Mouse (Mus musculus): ENCODE measurements around the gene Tmem220. TPM values are rescaled to one million over a fixed set of nuclear protein-coding genes. Genes with fewer than 3 reads are reported as not detected.

The Tmem220 gene
- polyA plus RNA-seq (2016; fragmentation: Nextera tagmentation; extraction: Ambion mirVana): 0.69 and 1.2 TPM in 2 replicates

DNA sequence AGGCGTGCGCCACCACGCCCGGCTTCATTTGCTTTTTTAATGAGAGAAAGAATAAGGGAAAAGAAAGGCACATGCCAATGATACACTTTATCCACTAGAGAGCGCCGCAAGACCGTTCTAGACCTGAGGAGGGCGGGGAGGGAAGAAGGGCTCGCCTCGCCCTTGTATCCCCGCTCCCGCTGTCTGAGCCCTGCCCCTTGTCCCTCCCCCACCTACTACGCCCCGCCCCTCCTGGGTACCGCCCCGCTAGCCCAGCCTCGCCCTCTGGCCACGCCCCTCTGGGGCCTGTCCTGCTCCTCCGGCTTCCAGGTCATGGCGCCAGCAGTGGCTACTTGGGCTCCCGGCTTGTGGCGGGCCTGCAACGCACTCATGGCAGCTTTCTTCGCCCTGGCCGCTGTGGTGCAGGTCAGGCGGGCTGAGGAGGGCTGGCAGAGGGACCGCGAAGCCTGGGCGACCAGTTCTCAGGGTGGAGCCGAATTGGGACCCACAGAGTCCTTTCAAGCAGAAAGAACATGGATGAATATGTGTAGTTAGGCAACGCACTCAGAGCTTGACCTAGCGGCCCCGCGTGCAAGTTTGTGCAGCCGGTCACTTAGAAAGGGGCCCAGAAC lies at the start of gene Tmem220:
Gene Tmem220 (plus strand): TSS at position 288 of the 611 bp plus-strand sequence.
- H3K4me3 ChIP-seq: peak within 1 kb of the TSS; percentile 64
- no peaks in the 10 kb centered on the region for H3K36me3 ChIP-seq (replicated peaks)
- peak; percentile 98 for DNase-seq (ENCODE audit: low spot score)
- 2% methylated on average over 35 of the region's 35 CpGs for WGBS
- peak within 1 kb of the TSS; percentile 87 for H3K27ac ChIP-seq (replicated peaks)
- H3K9me3 ChIP-seq: no peaks in the 10 kb centered on the region
- H3K27me3 ChIP-seq (replicated peaks; ENCODE audit: low read depth, poor library complexity, severe bottlenecking): peaks cover 21% of the 10 kb centered on the region
- H3K4me1 ChIP-seq: peaks cover 12% of the 10 kb centered on the region

DNA sequence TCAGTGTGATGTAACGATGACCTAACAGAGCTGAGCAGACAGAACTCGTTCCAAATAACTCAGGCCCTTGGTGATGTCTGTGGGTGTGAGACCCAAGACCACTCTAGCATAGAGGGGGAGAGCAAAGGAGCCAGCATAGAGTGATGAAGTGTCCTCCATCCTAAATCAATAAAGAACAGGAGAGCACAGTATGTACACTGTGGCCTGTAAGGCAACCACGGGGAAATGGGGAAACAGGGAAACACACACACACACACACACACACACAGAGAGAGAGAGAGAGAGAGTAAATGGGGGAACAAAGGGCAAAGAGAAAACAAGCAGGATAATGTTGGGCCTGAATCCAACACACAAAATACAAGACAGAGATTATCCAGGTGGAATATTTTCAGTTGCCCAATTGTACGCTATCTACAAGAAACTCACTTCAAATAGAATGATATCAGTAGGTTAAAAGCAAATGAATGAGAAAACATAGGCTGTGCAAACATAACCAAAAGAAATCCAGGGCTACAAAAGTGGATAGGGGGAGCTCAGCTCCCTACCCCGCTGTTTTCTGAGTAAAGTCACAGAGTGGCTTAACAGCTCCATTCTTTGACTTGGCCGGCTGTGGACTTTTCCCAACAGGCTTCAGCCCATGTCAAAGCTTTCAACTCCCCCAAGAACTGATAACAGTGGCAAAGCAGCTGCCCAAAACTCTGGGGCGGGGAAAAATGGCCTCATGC lies 49.2 kb upstream of the Tmem220 start:
- DNase-seq (ENCODE audit: low spot score): no peak
- WGBS: 91% methylated on average over 7 of the region's 7 CpGs
- no peak overlapping the region for H3K4me3 ChIP-seq

DNA sequence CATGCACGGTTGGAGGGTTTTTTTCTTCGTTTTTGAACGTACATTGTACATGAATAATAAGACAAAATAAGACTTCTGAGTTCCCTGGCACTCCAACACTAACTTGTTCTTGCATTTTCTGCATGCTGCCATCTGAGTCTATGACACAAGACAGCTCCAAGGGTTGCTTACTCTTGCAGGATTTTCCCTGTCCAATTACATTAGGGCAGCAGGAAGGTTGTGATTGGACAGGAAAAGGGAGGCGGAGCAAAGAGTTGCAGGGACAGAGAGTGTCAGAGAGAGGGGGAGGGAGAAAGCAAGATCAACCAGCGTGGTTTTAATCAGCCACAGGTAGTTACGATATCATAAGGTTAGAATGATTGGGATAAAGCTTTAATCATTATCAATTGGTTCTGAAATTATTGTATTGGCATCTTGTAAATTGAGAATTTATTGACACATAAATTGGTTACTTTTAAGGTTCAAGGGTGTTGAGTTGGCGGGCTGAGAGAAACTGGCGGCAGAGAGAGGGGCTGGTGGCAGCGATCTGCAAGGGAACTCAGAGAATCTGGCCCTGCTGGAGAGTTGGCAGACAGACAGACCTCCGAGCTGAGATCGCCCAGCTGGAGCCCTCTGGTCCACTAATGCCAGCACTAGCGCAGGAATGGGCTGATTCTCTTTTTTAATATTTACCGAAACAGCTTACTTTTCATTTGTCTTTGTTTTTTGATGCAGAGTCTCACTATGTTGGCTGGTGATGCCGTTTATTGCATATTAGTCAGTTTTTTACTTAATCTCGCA lies 43.4 kb upstream of the Tmem220 start:
- H3K36me3 ChIP-seq (replicated peaks): no peaks in the 10 kb centered on the region
- peak; percentile 16 for DNase-seq (ENCODE audit: low spot score)

More for the DNA sequence above, 49.2 kb upstream of the Tmem220 start:
- H3K27me3 ChIP-seq (replicated peaks; ENCODE audit: low read depth, poor library complexity, severe bottlenecking): no peaks in the 10 kb centered on the region
- no peak overlapping the region for H3K27ac ChIP-seq (replicated peaks)
- H3K36me3 ChIP-seq (replicated peaks): no peaks in the 10 kb centered on the region
- H3K9me3 ChIP-seq: peaks cover 10% of the 10 kb centered on the region
- H3K4me1 ChIP-seq: no peaks in the 10 kb centered on the region

DNA sequence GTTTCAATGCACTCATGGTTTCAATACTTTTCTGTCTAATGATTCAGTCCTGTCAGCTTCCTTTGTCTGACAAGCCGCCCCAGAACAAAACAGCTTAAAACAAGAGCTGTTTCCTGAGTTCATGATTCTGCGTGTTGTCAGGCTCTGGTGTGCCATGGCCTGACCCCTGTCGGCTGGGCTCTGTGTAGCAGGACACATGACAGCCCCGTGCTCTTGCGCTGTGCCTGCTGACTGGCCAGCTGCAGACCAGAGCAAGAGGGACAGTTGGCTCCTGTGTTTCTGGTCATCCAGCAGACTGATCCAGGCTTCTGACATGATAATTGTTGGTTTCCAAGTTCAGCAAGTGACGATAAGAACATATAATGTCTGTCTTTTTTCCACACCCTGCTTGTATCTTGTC lies 42.2 kb upstream of the Tmem220 start:
- WGBS: 43% methylated on average over 6 of the region's 6 CpGs
- DNase-seq (ENCODE audit: low spot score): peak; percentile 69
- Histone ChIP-seq H3K27me3 (replicated peaks; ENCODE audit: low read depth, poor library complexity, severe bottlenecking) (no peaks in the 10 kb centered on the region), H3K27ac (replicated peaks) (0 out of 2 replicates have a peak overlapping the region, but pooled peaks have one; percentile 25), H3K4me1 (peaks cover 27% of the 10 kb centered on the region), H3K4me3 (no peak overlapping the region), H3K9me3 (no peaks in the 10 kb centered on the region), H3K36me3 (replicated peaks) (no peaks in the 10 kb centered on the region)

More for the DNA sequence above, 43.4 kb upstream of the Tmem220 start:
- Histone ChIP-seq H3K4me3 (no peak overlapping the region), H3K27me3 (replicated peaks; ENCODE audit: low read depth, poor library complexity, severe bottlenecking) (no peaks in the 10 kb centered on the region), H3K27ac (replicated peaks) (no peak overlapping the region), H3K9me3 (no peaks in the 10 kb centered on the region), H3K4me1 (peaks cover 27% of the 10 kb centered on the region)
- 80% methylated on average over 15 of the region's 15 CpGs for WGBS

DNA sequence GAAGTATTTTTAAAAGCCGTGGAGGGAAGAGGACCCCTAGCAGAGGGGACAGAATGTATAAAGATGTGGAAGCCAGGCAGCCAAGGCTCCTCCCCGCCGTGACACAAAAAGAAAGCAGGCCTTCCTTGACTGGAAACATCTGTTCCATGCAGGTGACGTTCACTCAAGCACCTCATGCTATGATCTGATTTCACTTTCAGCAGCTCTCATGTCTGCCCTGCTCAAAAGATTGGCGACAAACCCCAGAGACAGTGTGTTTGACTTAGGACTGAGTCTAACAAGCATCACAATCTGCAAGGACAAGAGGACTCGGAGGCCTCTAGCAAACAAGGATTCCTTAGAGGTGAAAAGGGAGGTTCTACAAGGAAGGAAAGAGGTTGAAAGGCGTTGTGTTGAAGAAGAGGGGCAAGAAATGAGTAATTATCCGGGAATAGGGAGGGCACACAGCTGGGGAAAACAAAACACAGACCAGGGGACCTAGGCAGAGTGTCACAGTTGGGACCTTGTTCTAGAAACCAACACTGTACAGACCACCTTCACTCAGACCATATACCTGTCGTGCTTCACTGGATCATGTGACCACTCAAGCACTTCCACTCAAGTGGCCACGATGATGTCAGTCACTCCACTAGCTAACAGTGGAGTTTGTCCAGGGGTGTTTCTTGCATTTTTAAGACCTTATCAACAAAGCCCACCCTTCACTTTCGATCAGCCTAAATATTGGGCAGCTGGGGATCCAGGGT lies 41.4 kb upstream of the Tmem220 start:
- peak; percentile 45 for DNase-seq (ENCODE audit: low spot score)
- H3K36me3 ChIP-seq (replicated peaks): no peaks in the 10 kb centered on the region
- H3K27ac ChIP-seq (replicated peaks): peak overlapping the region; percentile 83

GRCm38 (mm10) chr11:66984165-66985135 lies 40.5 kb upstream of the Tmem220 start:
- Histone ChIP-seq H3K36me3 (replicated peaks) (no peaks in the 10 kb centered on the region), H3K27me3 (replicated peaks; ENCODE audit: low read depth, poor library complexity, severe bottlenecking) (no peaks in the 10 kb centered on the region), H3K27ac (replicated peaks) (peak overlapping the region; percentile 83), H3K4me3 (peak overlapping the region; percentile 55), H3K9me3 (no peaks in the 10 kb centered on the region), H3K4me1 (peaks cover 32% of the 10 kb centered on the region)
- peak; percentile 85 for DNase-seq (ENCODE audit: low spot score)
- 4% methylated on average over 28 of the region's 28 CpGs for WGBS

More for the DNA sequence above, 41.4 kb upstream of the Tmem220 start:
- Histone ChIP-seq H3K4me3 (no peak overlapping the region), H3K27me3 (replicated peaks; ENCODE audit: low read depth, poor library complexity, severe bottlenecking) (no peaks in the 10 kb centered on the region), H3K9me3 (no peaks in the 10 kb centered on the region), H3K4me1 (peaks cover 32% of the 10 kb centered on the region)
- 57% methylated on average over 11 of the region's 11 CpGs for WGBS

DNA sequence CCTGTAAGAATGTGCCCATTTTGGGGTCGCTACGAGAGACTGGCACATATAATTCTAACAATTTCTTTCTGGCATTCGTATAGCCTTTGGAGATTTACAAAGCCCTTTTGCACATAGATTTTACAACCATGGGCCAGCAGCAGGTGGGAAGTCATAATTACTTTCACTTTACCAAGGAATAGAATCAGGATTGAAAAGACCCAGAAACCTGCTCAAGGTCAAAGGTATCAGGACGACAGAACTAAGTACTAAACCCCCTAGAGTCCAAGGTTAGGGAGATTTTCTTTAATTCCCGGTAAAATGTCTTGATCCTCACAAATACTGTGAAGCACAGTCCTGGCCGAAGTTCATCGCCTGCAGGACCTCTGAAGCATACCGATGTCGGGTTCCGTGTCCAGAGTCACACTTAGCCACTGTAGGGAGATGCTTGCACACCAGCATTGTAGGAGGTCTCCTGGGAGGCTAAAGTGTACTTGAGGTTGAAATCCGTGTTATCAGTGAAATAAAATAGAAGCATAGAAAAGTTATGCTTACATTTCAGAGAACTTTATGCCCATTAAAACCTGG lies 39.7 kb upstream of the Tmem220 start:
- DNase-seq (ENCODE audit: low spot score): no peak
- Histone ChIP-seq H3K4me1 (peaks cover 32% of the 10 kb centered on the region), H3K27ac (replicated peaks) (peak overlapping the region; percentile 83), H3K36me3 (replicated peaks) (no peaks in the 10 kb centered on the region), H3K4me3 (peak overlapping the region; percentile 55), H3K27me3 (replicated peaks; ENCODE audit: low read depth, poor library complexity, severe bottlenecking) (no peaks in the 10 kb centered on the region), H3K9me3 (no peaks in the 10 kb centered on the region)
- 44% methylated on average over 11 of the region's 11 CpGs for WGBS

- no peak overlapping the region for H3K4me3 ChIP-seq
- no peak overlapping the region for H3K27ac ChIP-seq (replicated peaks)
- 74% methylated on average over 2 of the region's 2 CpGs for WGBS
These were observed 32.8 kb upstream of the Tmem220 start for GRCm38 (mm10) chr11:66992150-66992549.

GRCm38 (mm10) chr11:66993674-66994073 lies 31.3 kb upstream of the Tmem220 start:
- Histone ChIP-seq H3K36me3 (replicated peaks) (no peaks in the 10 kb centered on the region), H3K9me3 (no peaks in the 10 kb centered on the region), H3K27me3 (replicated peaks; ENCODE audit: low read depth, poor library complexity, severe bottlenecking) (no peaks in the 10 kb centered on the region), H3K27ac (replicated peaks) (no peak overlapping the region), H3K4me1 (no peaks in the 10 kb centered on the region), H3K4me3 (no peak overlapping the region)
- no peak for DNase-seq (ENCODE audit: low spot score)
- WGBS: 55% methylated on average over 1 of the region's 1 CpGs

More at GRCm38 (mm10) chr11:66992150-66992549, 32.8 kb upstream of the Tmem220 start:
- Histone ChIP-seq H3K4me1 (peaks cover 5% of the 10 kb centered on the region; the same call in 1 of the 2 replicates), H3K27me3 (replicated peaks; ENCODE audit: low read depth, poor library complexity, severe bottlenecking) (no peaks in the 10 kb centered on the region), H3K36me3 (replicated peaks) (no peaks in the 10 kb centered on the region), H3K9me3 (no peaks in the 10 kb centered on the region)
- no peak for DNase-seq (ENCODE audit: low spot score)

DNA sequence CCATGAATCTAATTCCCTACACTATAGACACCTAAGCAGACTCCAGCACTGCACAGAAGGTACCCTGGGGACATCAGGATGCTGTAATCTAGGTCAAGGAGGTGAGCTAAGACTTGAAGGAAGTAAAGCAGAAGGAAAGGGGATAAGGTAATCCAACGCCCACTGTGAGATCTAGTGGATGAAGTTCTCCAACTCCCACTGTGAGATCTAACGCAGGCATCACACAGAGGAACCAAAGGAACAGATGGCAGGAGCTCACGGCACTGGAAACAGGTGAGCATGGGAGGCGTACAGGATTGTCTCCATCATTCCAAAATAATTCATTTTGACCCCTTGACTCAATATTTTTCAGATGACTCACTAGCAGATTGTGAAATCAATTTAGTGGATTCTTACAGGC lies 28.5 kb upstream of the Tmem220 start:
- Histone ChIP-seq H3K4me3 (no peak overlapping the region), H3K27me3 (replicated peaks; ENCODE audit: low read depth, poor library complexity, severe bottlenecking) (no peaks in the 10 kb centered on the region), H3K4me1 (peaks cover 10% of the 10 kb centered on the region), H3K36me3 (replicated peaks) (no peaks in the 10 kb centered on the region), H3K9me3 (no peaks in the 10 kb centered on the region), H3K27ac (replicated peaks) (no peak overlapping the region)
- 81% methylated on average over 4 of the region's 4 CpGs for WGBS
- DNase-seq (ENCODE audit: low spot score): no peak
